Mouse (Mus musculus) liver, embryonic 14.5 days (tissue): ENCODE measurements around the gene Zfp131. TPM values are rescaled to one million over a fixed set of nuclear protein-coding genes. Genes with fewer than 3 reads are reported as not detected.
"Not testable (repeated sequence)": the region's sequence is repeated elsewhere in the genome, so short reads cannot be mapped to it uniquely, and the experiment has no call there.

Source experiments
- ATAC-seq: fragments of 200-750 bp; cut with Nextera tagmentation; 2 replicates; pipeline ENCODE4 v1.8.0; 2017; ENCODE audit warnings: moderate number of reproducible peaks, mild to moderate bottlenecking, moderate library complexity; ENCODE audit not compliant: insufficient read depth
- DNase-seq, 3 experiments: peaks; one replicate each; pipeline ENCODE4 v3.0.0-alpha.2; 2012 to 2013; ENCODE audit warnings: low read depth in 3 of 3, low spot score in 3 of 3
- H3K27ac ChIP-seq: fragments of 300-500 bp; sonication (generic); 2 replicates; pipeline ENCODE4 v1.5.1; 2014; ENCODE audit warnings: moderate library complexity, mild to moderate bottlenecking, control low read depth, inconsistent platforms
- H3K27me3 ChIP-seq: fragments of 300-500 bp; sonication (generic); 2 replicates; pipeline ENCODE4 v1.6.1; 2014; ENCODE audit warnings: mild to moderate bottlenecking, low read length, moderate library complexity; ENCODE audit not compliant: control insufficient read depth, insufficient read depth
- H3K36me3 ChIP-seq: fragments of 300-500 bp; sonication (generic); replicated peaks from 2 replicates; pipeline ENCODE4 v1.6.1; 2014; ENCODE audit warnings: low read depth; ENCODE audit not compliant: control insufficient read depth, insufficient read depth
- H3K4me1 ChIP-seq, 2 experiments: fragments of 200-500 bp in 1 of 2; fragments of 300-500 bp in 1 of 2; sonication (generic) in 1 of 2; replicated peaks; 2 replicates each; pipeline ENCODE4 v1.6.1; 2012 to 2014; ENCODE audit warnings: antibody characterized with exemption in 1 of 2, inconsistent platforms in 1 of 2, low read length in 1 of 2; ENCODE audit not compliant: control insufficient read depth in 2 of 2, insufficient read depth in 2 of 2
- H3K4me2 ChIP-seq: fragments of 300-500 bp; sonication (generic); 2 replicates; pipeline ENCODE4 v1.6.1; 2014; ENCODE audit warnings: low read depth, mild to moderate bottlenecking, control low read depth, moderate library complexity
- H3K4me3 ChIP-seq, 2 experiments: fragments of 200-500 bp in 1 of 2; fragments of 300-500 bp in 1 of 2; sonication (generic) in 1 of 2; 2 replicates each; pipeline ENCODE4 v1.5.1; 2012 to 2014; ENCODE audit warnings: low read depth in 2 of 2, low read length in 2 of 2, mild to moderate bottlenecking in 2 of 2, control low read depth in 1 of 2, inconsistent platforms in 1 of 2, moderate library complexity in 1 of 2; ENCODE audit not compliant: insufficient read depth in 1 of 2
- H3K9ac ChIP-seq: fragments of 300-500 bp; sonication (generic); replicated peaks from 2 replicates; pipeline ENCODE4 v1.6.1; 2014; ENCODE audit warnings: mild to moderate bottlenecking, control low read depth, moderate library complexity
- H3K9me3 ChIP-seq: fragments of 300-500 bp; sonication (generic); 2 replicates; pipeline ENCODE4 v1.6.1; 2016; ENCODE audit warnings: low read length, mixed read lengths; ENCODE audit not compliant: control insufficient read depth
- CTCF ChIP-seq: IDR thresholded peaks from 2 replicates; pipeline ENCODE4 v1.5.1; 2016; ENCODE audit warnings: antibody characterized with exemption, low read depth, control low read depth
- EP300 ChIP-seq: IDR thresholded peaks from 2 replicates; pipeline ENCODE4 v1.6.1; 2016; ENCODE audit warnings: antibody characterized with exemption, low read depth
- WGBS: fragments of 180-500 bp; shearing (Covaris S2); extraction: QIAGEN DNeasy Blood & Tissue Kit; methylation state at CpG from one replicate; pipeline ENCODE4 v1.1.7; 2014; ENCODE audit not compliant: insufficient replicate concordance; 5-methylcytosine and 5-hydroxymethylcytosine counted together
- polyA plus RNA-seq, 2 experiments: library from polyadenylated mRNA; depleted of rRNA in 1 of 2; stranded (reverse) in 1 of 2; unstranded in 1 of 2; fragments of >200 nt; fragmentation: Nextera tagmentation in 1 of 2; extraction: Ambion mirVana in 1 of 2; gene quantifications; 2 replicates each; pipeline versions ENCODE4 v1.2.1 to v1.2.3; 2012 to 2014

Gene Zfp131
- polyA plus RNA-seq (2012; rRNA removed) (5.4 and 9.4 TPM in 2 replicates), polyA plus RNA-seq (2014; fragmentation: Nextera tagmentation; extraction: Ambion mirVana) (11.7 and 13.9 TPM in 2 replicates)

DNA sequence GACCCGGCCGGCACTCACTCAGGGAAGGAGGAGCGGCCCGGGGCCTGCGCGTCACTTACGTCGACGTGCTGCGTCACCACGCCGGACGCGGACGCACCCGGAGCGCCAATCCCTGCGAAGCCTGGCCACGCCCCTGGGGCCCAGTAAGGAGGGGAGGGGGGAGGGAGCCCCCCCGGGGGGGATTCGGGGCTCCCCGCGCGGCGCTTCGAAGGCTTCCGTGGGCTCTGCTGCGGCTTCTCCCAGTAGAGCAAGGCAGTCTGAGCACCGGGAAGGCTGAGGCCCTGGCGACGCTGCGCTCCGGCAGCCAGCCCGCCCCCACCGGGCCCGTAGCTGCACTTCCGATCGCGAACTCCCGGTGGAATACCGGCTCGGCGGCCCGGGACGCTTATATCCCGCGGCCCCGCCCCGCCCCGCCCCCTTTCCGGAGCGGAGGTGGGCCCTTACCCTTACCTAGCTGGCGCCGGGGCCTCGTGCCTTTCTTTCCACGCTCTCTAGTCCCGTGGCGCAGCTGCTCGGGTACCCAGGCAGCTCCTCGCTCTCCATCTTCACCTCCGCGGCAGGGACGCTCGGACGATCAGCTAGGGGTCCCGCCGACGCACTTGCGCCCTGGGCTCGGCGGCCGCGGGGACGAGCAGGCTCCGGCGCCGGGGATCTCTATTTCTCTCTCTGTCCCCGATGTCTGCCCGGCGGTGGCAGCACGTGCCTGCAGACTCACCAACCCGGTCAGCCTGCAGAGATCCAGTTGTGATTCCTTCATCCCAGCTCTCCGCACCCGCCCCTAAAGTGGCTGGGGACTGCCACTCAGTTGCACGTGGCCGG lies at the start of gene Zfp131:
Zfp131 (minus strand) TSS at position 129 of the 819 bp plus-strand sequence.
- WGBS = under 1% methylated on average over 80 of the region's 86 CpGs
- Histone ChIP-seq H3K4me1 (peaks cover 8 to 11% of the 10 kb centered on the region in 2 experiments), H3K27ac (peak within 1 kb of the TSS; percentile 61), H3K27me3 (no peaks in the 10 kb centered on the region), H3K36me3 (peaks cover 20% of the 10 kb centered on the region), H3K9me3 (no peaks in the 10 kb centered on the region), H3K4me3 (peak within 1 kb of the TSS; percentile 92 to 95), H3K9ac (peak within 1 kb of the TSS; percentile 98), H3K4me2 (peak within 1 kb of the TSS; percentile 98)
- TF ChIP-seq CTCF = no peak
- no peak for TF ChIP-seq EP300
- ATAC-seq (peak; percentile 96), DNase-seq (peak; percentile 82 to 84 (median 83))

DNA sequence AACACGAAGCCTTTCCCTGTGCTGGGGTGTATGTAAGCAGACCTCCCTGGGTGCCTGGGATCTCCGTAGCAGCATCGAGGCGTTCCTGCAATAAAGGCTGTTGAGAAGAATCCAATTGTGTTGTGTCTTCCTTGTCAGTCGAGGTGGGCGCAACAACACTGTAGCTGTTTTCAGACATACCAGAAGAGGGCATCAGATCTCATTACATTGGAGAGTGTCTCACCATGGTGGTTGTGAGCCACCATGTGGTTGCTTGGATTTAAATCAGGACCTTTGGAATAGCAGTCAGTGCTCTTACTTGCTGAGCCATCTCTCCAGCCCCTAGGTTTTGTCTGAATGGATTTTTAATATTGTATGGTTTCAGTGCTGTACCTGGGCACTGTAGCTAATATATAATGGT lies 49.3 kb upstream of the Zfp131 start:
- not testable (repeated sequence) for H3K36me3 ChIP-seq, H3K4me3 ChIP-seq, H3K27me3 ChIP-seq, H3K9ac ChIP-seq, H3K9me3 ChIP-seq, H3K4me2 ChIP-seq, ATAC-seq, H3K27ac ChIP-seq, H3K4me1 ChIP-seq, DNase-seq
- WGBS = 20% methylated on average over 6 of the region's 6 CpGs
- 0 out of 2 replicates have a peak, but pooled peaks have one; percentile 22 for TF ChIP-seq CTCF

- DNase-seq, H3K4me1 ChIP-seq, H3K27ac ChIP-seq, H3K9me3 ChIP-seq, H3K4me3 ChIP-seq, H3K9ac ChIP-seq, H3K4me2 ChIP-seq, H3K27me3 ChIP-seq, H3K36me3 ChIP-seq: not testable (repeated sequence)
- ATAC-seq = peak; percentile 21; the same call in 1 of the 2 replicates
- peak; percentile 45 for TF ChIP-seq CTCF
- 5% methylated on average over 14 of the region's 23 CpGs for WGBS
These were observed 47.1 kb upstream of the Zfp131 start for GRCm38 (mm10) chr13:119837719-119838337.

GRCm38 (mm10) chr13:119836324-119836811 lies 45.7 kb upstream of the Zfp131 start:
- H3K4me1 ChIP-seq, H3K9ac ChIP-seq, H3K27me3 ChIP-seq, H3K27ac ChIP-seq, H3K9me3 ChIP-seq, H3K36me3 ChIP-seq, DNase-seq: not testable (repeated sequence)
- TF ChIP-seq CTCF = peak; percentile 29; the same call in 1 of the 2 replicates
- WGBS = 10% methylated on average over 20 of the region's 23 CpGs
- peak; percentile 31 for ATAC-seq
- H3K4me3 ChIP-seq = peak overlapping the region in 1 of 2 experiments; percentile 17; a peak in 1 of 4 replicates
- peak overlapping the region; percentile 18; the same call in 1 of the 2 replicates for H3K4me2 ChIP-seq
